Mouse (Mus musculus): ENCODE data around the gene Grm4.

The Grm4 gene

DNA sequence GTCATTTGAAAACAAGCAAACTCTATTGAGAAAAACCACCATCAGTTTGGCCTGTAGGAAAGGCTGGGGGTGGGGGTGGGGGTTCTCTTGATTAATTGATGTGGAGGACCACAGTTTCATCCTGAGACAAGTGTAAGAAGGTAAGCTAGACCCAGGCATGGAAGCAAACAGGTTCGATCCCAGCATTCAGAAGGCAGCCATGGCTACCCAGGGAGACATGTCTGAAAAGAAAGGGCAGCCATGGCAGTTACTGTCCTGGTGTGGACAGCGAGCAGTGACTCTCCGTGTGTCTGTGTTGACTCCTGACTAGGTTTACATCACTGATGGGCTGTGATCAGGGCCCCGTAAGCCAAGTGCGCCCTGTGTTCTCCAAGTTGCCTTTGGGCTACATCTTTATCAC, at the start of gene Grm4:
Grm4 (minus strand) TSS at position 101 of the 400 bp plus-strand sequence.
- TF ChIP-seq GATA4 (IDR thresholded peaks at IDR 0.05; ENCODE audit: insufficient replicate concordance, low read length) = no peak

DNA sequence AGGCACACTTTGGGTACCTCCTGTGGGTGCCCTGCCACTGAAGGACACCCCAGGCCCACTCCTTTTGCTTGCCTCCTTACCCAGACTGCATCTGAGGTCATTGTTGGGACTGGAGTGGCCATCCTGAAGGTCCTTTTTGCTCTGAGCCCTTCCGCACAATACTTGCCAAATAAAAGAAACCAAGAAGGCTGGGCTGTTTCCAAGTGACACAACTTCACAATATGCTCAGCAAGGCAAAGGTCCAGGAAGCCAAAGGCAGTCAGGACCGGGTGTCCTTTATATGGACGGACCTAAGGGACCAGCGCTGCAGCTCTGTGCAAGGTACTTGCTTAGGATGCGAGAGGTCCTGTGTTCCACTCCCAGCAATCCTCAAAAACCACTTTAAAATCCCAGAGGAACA, 47.0 kb upstream of the Grm4 start:
- TF ChIP-seq GATA4 (IDR thresholded peaks at IDR 0.05; ENCODE audit: insufficient replicate concordance, low read length) = no peak

DNA sequence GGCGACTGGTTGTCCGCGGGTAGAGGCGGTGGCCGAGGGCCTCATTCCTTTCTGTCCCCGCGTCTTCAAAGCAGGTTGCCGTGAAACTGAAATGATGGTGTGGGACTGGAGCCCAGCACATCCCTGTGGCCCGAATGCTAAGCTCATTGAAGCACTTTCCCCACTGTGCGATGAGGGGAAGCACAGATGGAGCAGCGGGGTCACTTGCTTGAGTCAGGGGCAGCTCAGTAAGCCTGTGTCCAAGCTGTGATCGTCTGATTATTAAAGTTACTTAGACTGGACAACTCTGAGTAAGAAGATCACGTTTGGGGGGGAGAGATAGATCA, 44.7 kb upstream of the Grm4 start:
- no peak for TF ChIP-seq GATA4 (IDR thresholded peaks at IDR 0.05; ENCODE audit: insufficient replicate concordance, low read length)

DNA sequence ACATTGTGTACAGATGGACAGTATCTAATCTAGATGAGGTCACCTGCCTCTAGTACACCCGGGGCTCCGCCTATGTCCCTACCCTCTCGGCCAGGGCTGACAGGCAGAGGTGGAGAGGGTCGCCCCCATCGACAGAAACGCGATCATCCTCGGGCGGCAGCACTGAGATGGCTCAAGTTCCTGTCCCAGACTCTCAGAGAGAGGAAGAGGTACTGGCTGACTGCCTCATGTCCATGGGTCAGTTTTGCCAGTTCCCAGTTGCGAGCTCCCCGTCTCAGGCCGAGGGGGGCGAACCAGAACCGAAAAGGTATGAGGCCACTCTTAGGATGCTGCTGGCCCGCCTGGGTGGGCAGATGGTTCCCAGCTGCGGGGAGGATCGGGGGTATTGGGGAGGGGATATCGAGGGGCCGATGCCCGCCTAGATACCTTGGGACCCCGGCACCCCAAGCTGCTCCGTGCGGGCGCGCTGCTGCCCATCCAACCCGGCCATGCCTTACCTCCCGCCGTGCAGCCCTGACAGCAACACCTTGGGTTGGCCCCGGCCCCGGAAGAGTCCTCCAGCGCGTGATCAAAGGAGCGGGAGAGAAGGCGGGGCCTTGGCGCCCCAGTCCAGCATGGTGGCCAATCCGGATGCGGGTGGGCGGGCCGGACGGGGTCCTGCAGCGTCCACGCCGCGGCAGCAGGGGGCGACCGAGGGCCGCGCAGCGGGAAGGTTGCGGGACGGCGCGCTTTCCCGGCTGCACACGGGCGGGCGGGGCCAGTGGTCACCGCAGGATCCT, 44.1 kb upstream of the Grm4 start, which contains the start of gene AI413582:
AI413582 (minus strand) TSS at position 594 of the 779 bp plus-strand sequence.
- no peak for TF ChIP-seq GATA4 (IDR thresholded peaks at IDR 0.05; ENCODE audit: insufficient replicate concordance, low read length)

DNA sequence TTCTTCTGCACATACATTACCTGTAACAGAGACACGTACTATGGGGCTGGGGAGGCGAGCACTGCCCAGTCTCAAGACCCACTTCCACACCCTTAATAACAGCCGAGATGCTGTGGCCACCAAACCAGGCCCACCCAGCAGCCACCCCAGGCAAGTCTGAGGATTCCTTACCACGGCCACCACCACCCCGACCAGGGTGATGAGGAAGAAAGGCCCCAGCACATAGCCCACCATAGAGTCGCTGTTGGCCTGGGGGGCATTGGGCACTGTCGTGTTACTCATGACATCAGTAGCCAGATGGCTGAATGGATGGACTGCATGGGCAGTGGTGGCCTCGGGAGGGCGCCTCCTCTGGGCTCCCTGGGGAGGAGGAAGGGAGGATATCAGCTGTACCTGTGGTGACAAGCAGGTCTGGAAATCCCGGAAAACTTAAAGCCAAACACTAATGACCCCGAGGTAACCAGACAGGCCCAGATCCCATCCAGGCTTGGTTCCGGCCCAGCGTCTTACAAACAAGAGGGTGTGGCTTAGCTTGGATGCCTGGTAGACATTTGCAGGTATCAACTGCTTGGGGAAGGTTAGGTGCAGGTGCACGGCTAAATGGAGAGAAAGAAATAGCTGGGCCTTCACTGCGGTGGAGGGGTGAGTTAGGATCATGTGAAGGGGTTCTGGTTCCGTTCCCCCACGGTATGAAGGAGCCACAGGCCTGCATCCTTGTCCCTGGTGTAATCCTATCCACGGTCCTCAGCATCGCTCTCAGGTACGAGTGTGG, 43.4 kb upstream of the Grm4 start:
- TF ChIP-seq GATA4 (IDR thresholded peaks at IDR 0.05; ENCODE audit: insufficient replicate concordance, low read length) = no peak

DNA sequence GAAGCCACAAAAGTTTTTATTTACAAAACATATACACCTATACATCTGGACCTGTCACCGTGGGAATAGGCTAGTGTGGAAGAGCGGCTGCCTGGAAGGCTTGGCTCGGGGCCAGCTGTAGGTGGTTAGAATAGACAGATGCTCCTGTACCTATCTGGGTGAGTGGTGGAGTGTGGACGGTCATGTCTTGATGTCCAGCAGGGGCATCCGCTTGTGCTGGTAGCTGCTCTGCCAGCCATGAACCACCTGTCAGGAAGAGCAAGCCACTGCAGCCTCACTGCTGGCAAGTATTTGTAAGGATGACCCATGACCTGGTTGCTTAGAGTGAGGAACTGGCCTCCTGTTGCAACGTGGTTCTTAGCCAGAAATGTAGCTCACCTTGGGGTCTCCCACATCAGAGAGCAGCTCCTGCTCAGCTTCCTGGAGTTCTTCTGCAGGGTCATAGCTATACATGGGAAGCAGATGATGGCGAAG, 42.6 kb upstream of the Grm4 start:
- no peak for TF ChIP-seq GATA4 (IDR thresholded peaks at IDR 0.05; ENCODE audit: insufficient replicate concordance, low read length)

DNA sequence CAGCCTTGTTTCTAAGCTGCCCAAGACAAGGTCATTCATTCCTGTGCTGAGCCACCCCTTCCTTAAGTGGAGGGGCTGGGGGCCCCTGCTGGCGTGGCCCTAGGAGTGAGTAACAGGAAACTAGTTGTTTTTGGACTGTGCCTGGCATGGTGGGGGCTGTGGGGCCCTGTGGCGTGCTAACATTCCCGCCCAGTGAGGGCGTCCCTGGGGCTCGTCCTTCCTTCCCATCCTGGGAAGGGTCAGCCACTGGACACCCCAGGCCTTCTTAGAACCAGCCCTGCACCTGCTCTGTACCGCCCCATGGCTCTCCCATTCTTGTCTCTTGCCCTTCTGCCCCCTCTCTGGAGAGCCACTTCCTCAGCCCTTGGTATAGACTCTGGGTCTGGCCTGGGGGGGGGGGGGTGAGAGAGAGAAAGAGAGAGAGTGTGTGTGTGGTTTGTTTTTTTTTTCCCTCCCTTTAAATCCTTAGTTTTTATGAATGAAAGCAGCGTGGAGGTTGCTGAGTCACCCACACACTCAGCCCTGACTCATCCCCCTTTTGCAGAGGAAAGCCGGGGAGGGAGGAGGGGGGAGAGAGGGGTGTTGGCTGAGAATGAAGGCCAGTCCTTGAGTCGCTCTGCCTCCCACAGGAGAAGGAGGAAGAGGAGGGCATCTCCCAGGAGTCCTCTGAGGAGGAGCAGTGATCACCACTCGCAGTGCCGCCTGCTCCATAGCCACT, 40.8 kb upstream of the Grm4 start:
- TF ChIP-seq GATA4 (IDR thresholded peaks at IDR 0.05; ENCODE audit: insufficient replicate concordance, low read length) = no peak

DNA sequence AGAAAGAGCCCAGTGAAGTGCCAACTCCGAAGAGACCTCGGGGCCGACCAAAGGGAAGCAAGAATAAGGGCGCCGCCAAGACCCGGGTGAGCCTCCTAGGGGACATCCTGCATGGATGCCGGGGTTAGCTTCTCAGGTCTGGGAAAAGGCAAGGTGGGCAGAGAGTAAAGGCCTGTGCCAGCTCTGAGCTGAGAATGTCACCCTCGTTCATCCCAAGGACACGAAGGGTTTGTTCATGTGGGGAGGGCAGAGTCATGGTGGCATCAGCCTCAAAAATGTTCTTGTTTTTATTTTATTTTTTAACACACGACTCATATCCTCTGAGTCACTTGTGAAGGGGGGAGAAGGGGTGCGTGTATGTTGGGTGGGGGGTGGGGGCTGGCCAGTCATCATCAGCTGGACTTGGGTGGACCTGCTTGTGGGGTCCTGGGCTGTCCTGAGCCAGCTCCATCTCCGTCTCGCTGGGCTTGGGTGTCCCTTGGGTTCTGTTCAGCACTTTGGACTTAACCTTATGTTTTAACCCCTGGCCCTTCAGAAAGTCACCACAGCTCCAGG, 39.8 kb upstream of the Grm4 start:
- TF ChIP-seq GATA4 (IDR thresholded peaks at IDR 0.05; ENCODE audit: insufficient replicate concordance, low read length) = no peak

DNA sequence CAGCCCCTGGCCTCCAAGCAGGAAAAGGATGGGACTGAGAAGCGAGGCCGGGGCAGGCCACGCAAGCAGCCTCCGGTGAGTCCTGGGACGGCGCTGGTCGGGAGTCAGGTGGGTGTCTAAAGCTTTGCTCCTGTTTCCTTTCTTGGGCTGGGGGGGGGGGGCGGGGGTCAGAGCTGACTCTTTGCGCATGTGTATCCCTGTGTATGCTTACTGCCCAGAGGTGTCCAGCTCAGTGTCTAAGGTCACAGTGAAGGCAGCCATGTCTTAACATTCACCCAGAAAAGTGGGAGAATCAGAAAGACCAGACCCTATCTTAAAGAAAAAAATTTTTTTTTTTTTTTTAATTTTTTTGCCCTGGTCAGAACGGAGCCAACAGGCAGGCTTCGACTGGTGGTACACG, 38.4 kb upstream of the Grm4 start:
- no peak for TF ChIP-seq GATA4 (IDR thresholded peaks at IDR 0.05; ENCODE audit: insufficient replicate concordance, low read length)

DNA sequence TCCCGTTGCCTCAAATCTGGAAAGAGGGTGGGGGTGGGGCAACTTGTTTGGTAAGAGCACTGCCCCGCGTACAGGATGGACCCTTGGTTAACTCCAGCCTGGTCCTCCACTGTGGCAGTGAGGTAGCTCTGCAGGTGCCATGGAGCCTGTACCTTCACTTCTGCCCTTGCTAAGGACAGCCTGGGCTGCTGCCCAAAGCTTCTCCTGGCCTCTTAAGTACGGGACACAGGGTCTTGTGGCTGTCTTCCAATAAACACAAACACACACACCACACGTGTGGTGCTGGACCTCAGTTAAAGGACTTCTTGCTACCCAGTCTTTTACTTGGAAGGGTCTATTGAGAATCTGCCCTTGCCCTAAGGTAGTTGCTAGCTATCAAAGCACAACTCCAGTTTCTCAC, 37.6 kb upstream of the Grm4 start:
- no peak for TF ChIP-seq GATA4 (IDR thresholded peaks at IDR 0.05; ENCODE audit: insufficient replicate concordance, low read length)

DNA sequence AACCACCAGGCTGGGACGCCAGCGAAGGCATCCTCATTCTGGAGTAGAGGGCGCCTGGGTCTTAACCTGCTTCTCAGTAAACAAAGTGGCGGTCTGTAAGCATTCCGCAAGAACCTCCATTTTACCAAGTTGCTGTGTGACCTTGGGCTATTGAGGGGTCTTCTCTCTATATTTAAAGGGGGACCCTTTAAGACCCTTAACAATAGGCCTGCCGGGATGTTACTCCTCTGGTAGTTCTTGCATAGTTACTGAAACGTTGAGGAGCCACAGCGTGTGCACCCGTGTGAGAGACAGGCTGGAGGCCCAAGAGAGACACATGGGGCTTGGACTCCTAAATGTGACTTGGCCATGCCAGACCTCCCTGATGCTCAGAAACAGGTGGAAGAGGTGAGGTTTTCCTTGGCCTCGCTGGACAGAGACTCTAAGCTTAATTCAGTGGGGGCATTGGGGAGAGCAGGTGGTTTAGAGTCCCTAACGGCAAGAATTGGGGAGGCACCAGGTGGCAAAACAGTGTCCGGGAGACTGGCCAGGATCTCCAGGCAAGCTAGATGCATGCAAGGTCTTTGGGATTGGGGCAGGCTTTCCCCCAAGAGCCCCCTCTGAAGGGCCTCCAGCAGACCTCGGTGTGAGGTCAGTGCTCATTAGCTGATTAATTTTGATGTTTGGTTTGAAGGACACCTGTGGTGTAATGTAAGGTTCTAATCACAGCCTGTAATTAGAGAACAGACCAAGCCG, 36.9 kb upstream of the Grm4 start:
- TF ChIP-seq GATA4 (IDR thresholded peaks at IDR 0.05; ENCODE audit: insufficient replicate concordance, low read length) = no peak

DNA sequence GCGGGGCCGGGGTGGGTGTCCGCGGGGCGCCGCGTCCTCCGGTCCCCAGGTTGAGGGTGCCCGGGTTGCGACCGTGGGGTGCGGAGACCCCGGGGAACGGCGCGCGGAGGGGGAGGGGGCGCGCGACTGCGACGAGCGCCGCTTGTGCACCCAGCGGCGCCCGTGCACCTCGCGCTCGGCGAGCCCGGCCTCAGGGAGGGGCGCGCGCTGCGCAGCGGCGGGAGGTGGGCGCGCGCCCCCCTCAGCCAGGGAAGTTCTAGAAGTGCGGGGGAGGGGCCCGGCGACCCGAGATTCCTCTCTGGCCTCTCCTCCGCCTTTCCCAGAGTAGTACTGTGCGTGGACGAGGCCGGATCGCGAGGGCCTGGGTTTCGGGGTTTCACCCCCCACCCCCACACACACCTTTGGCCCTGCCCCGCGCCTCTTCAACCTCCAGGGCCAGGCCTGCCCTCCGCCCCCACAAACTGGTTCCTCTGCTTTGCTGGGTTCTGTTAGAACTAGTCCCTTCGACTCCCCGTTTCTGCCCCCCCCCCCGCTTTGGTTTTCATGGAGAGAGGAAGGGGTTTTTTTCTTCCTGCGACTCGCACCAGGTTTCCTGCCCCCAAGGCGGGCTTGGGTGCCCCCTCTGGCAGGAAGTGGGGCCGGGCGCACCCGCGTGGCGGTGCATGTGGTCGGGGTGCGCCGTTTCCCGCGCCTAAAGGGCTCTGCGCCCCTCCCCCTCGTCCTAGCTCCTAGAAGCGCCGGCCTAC, 36.2 kb upstream of the Grm4 start:
- TF ChIP-seq GATA4 (IDR thresholded peaks at IDR 0.05; ENCODE audit: insufficient replicate concordance, low read length) = no peak

DNA sequence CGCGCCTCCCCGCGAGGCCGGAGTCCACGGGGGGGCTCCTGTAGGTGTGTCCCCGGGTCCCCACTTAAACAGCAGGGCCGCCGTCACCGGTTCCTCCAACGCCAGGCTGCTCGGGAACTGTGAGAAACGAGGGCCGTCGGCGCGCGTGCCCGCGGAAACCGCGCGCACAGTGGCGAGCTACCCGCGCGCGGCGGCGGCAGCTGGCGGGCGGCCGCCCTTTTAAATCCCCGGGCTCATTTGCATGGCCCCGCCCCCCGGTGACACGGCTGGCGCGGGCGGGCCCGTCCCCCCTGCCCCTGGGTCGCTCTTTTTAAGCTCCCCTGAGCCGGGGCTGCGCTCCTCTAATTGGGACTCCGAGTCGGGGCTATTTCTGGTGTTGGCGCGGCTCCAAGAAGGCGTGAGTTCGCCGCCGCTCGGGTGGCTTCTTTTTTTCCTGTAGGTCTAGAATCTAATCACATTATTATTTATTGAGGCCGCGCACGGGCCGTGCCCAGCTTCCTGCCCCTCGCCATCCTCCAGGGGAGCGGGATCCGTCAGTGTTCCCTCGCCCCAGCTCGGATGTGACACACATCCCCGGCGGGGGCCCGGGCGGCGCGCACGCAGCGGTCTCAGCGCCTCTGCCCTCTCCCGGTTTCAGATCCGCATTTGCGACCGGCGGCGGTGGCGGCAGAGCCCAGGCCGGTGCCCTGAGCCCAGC, 35.3 kb upstream of the Grm4 start, which contains the start of gene Hmga1:
Hmga1 (plus strand) TSS at position 183 of the 697 bp plus-strand sequence.
- peak; percentile 11; the same call in 1 of the 2 replicates for TF ChIP-seq GATA4 (IDR thresholded peaks at IDR 0.05; ENCODE audit: insufficient replicate concordance, low read length)

Data from liver, adult (tissue).